Mouse (Mus musculus): Measurements from ENCODE around the gene Myt1. TPM values are rescaled to one million over a fixed set of nuclear protein-coding genes. Genes with fewer than 3 reads are reported as not detected.

The Myt1 gene
- 0.06 and 0.38 TPM in 2 replicates for polyA plus RNA-seq (2015; fragmentation: Nextera tagmentation; extraction: Ambion mirVana)

GRCm38 (mm10) chr2:181763006-181763830 lies at the start of gene Myt1:
Gene Myt1 (plus strand): TSS chr2:181763332.
- ATAC-seq (ENCODE audit: low FRiP score, low read depth) = no peak
- H3K4me3 ChIP-seq = no peak within 1 kb of the TSS
- H3K9me3 ChIP-seq = no peaks in the 10 kb centered on the region
- 60% methylated on average over 8 of the region's 8 CpGs for whole genome bisulfite sequencing
- H3K27ac ChIP-seq = no peak within 1 kb of the TSS
- H3K4me2 ChIP-seq (replicated peaks) = no peak within 1 kb of the TSS
- H3K27me3 ChIP-seq = peaks cover 13% of the 10 kb centered on the region; the same call in 1 of the 2 replicates
- no peak within 1 kb of the TSS for H3K9ac ChIP-seq
- H3K36me3 ChIP-seq = no peaks in the 10 kb centered on the region
- H3K4me1 ChIP-seq = peaks cover 6% of the 10 kb centered on the region; the same call in 1 of the 2 replicates

- ATAC-seq (ENCODE audit: low FRiP score, low read depth) = no peak
- no peak overlapping the region for H3K4me2 ChIP-seq (replicated peaks)
- 87% methylated on average over 1 of the region's 1 CpGs for WGBS
- H3K36me3 ChIP-seq = no peaks in the 10 kb centered on the region
- no peak overlapping the region for H3K27ac ChIP-seq
- peaks cover 6% of the 10 kb centered on the region; the same call in 1 of the 2 replicates for H3K27me3 ChIP-seq
- H3K4me1 ChIP-seq = no peaks in the 10 kb centered on the region
- H3K9ac ChIP-seq = no peak overlapping the region
- H3K9me3 ChIP-seq = no peaks in the 10 kb centered on the region
- H3K4me3 ChIP-seq = no peak overlapping the region
Measured at GRCm38 (mm10) chr2:181713749-181714148, 49.4 kb upstream of the Myt1 start.

GRCm38 (mm10) chr2:181714903-181715326 lies 48.2 kb upstream of the Myt1 start, which contains the start of gene Oprl1:
Gene Oprl1 (plus strand): TSS chr2:181715016.
- peak within 1 kb of the TSS; percentile 15 for H3K4me3 ChIP-seq
- peak within 1 kb of the TSS; percentile 35; the same call in 1 of the 2 replicates for H3K9ac ChIP-seq
- H3K4me1 ChIP-seq = no peaks in the 10 kb centered on the region
- no peaks in the 10 kb centered on the region for H3K36me3 ChIP-seq
- peaks cover 6% of the 10 kb centered on the region; the same call in 1 of the 2 replicates for H3K27me3 ChIP-seq
- 4% methylated on average over 7 of the region's 7 CpGs for whole genome bisulfite sequencing
- H3K9me3 ChIP-seq = no peaks in the 10 kb centered on the region
- H3K4me2 ChIP-seq (replicated peaks) = peak within 1 kb of the TSS; percentile 49
- no peak within 1 kb of the TSS for H3K27ac ChIP-seq
- ATAC-seq (ENCODE audit: low FRiP score, low read depth) = peak; percentile 57; the same call in 1 of the 2 replicates

GRCm38 (mm10) chr2:181715382-181715781 lies 47.8 kb upstream of the Myt1 start:
- Histone ChIP-seq H3K4me2 (replicated peaks) (peak overlapping the region; percentile 49), H3K4me3 (no peak overlapping the region), H3K9ac (no peak overlapping the region; the same call in 1 of the 2 replicates), H3K27ac (no peak overlapping the region), H3K27me3 (peaks cover 6% of the 10 kb centered on the region; the same call in 1 of the 2 replicates), H3K9me3 (no peaks in the 10 kb centered on the region), H3K4me1 (no peaks in the 10 kb centered on the region), H3K36me3 (no peaks in the 10 kb centered on the region)
- ATAC-seq (ENCODE audit: low FRiP score, low read depth) = no peak
- 79% methylated on average over 3 of the region's 3 CpGs for WGBS

GRCm38 (mm10) chr2:181716991-181717390 lies 46.1 kb upstream of the Myt1 start:
- Histone ChIP-seq H3K4me1 (no peaks in the 10 kb centered on the region), H3K9ac (no peak overlapping the region)
- 50% methylated on average over 3 of the region's 3 CpGs for WGBS

GRCm38 (mm10) chr2:181720061-181720460 lies 43.1 kb upstream of the Myt1 start:
- no peak for ATAC-seq (ENCODE audit: low FRiP score, low read depth)
- H3K27ac ChIP-seq = no peak overlapping the region
- H3K4me3 ChIP-seq = no peak overlapping the region
- WGBS = 31% methylated on average over 3 of the region's 3 CpGs
- H3K36me3 ChIP-seq = no peaks in the 10 kb centered on the region
- no peak overlapping the region for H3K9ac ChIP-seq
- no peaks in the 10 kb centered on the region for H3K9me3 ChIP-seq
- H3K4me2 ChIP-seq (replicated peaks) = no peak overlapping the region
- no peaks in the 10 kb centered on the region for H3K4me1 ChIP-seq
- no peaks in the 10 kb centered on the region for H3K27me3 ChIP-seq

More at GRCm38 (mm10) chr2:181716991-181717390, 46.1 kb upstream of the Myt1 start:
- H3K27ac ChIP-seq = no peak overlapping the region
- peaks cover 6% of the 10 kb centered on the region; the same call in 1 of the 2 replicates for H3K27me3 ChIP-seq
- H3K4me3 ChIP-seq = no peak overlapping the region
- H3K4me2 ChIP-seq (replicated peaks) = no peak overlapping the region
- ATAC-seq (ENCODE audit: low FRiP score, low read depth) = no peak
- H3K9me3 ChIP-seq = no peaks in the 10 kb centered on the region
- no peaks in the 10 kb centered on the region for H3K36me3 ChIP-seq

- H3K4me1 ChIP-seq = no peaks in the 10 kb centered on the region
- H3K4me3 ChIP-seq = no peak overlapping the region
- H3K27me3 ChIP-seq = no peaks in the 10 kb centered on the region
- ATAC-seq (ENCODE audit: low FRiP score, low read depth) = no peak
- no peaks in the 10 kb centered on the region for H3K9me3 ChIP-seq
- no peak overlapping the region for H3K9ac ChIP-seq
- no peak overlapping the region for H3K27ac ChIP-seq
- H3K36me3 ChIP-seq = no peaks in the 10 kb centered on the region
- no peak overlapping the region for H3K4me2 ChIP-seq (replicated peaks)
Measured at GRCm38 (mm10) chr2:181721200-181721599, 41.9 kb upstream of the Myt1 start.

GRCm38 (mm10) chr2:181722213-181722612 lies 40.9 kb upstream of the Myt1 start:
- ATAC-seq (ENCODE audit: low FRiP score, low read depth) = no peak
- H3K4me2 ChIP-seq (replicated peaks) = no peak overlapping the region
- H3K36me3 ChIP-seq = no peaks in the 10 kb centered on the region
- no peaks in the 10 kb centered on the region for H3K4me1 ChIP-seq
- no peak overlapping the region for H3K27ac ChIP-seq
- H3K27me3 ChIP-seq = no peaks in the 10 kb centered on the region
- 6% methylated on average over 3 of the region's 3 CpGs for WGBS
- H3K9ac ChIP-seq = no peak overlapping the region
- no peak overlapping the region for H3K4me3 ChIP-seq
- no peaks in the 10 kb centered on the region for H3K9me3 ChIP-seq

- 42% methylated on average over 9 of the region's 9 CpGs for WGBS
- ATAC-seq (ENCODE audit: low FRiP score, low read depth) = peak; percentile 80
Measured at GRCm38 (mm10) chr2:181727659-181728262, 35.4 kb upstream of the Myt1 start.

GRCm38 (mm10) chr2:181730051-181730450 lies 33.1 kb upstream of the Myt1 start:
- Histone ChIP-seq H3K4me3 (no peak overlapping the region), H3K4me1 (peaks cover 7% of the 10 kb centered on the region), H3K27me3 (no peaks in the 10 kb centered on the region), H3K4me2 (replicated peaks) (no peak overlapping the region), H3K9ac (no peak overlapping the region), H3K9me3 (no peaks in the 10 kb centered on the region), H3K36me3 (no peaks in the 10 kb centered on the region), H3K27ac (no peak overlapping the region)
- ATAC-seq (ENCODE audit: low FRiP score, low read depth) = no peak
- 45% methylated on average over 3 of the region's 3 CpGs for WGBS

More at GRCm38 (mm10) chr2:181727659-181728262, 35.4 kb upstream of the Myt1 start:
- Histone ChIP-seq H3K4me1 (peaks cover 7% of the 10 kb centered on the region), H3K9me3 (no peaks in the 10 kb centered on the region), H3K27ac (no peak overlapping the region), H3K36me3 (no peaks in the 10 kb centered on the region), H3K4me2 (replicated peaks) (no peak overlapping the region), H3K27me3 (no peaks in the 10 kb centered on the region), H3K9ac (no peak overlapping the region), H3K4me3 (no peak overlapping the region)

GRCm38 (mm10) chr2:181752626-181753025 lies 10.5 kb upstream of the Myt1 start:
- Histone ChIP-seq H3K9ac (no peak overlapping the region), H3K36me3 (no peaks in the 10 kb centered on the region), H3K27me3 (no peaks in the 10 kb centered on the region), H3K27ac (no peak overlapping the region), H3K4me1 (no peaks in the 10 kb centered on the region), H3K9me3 (no peaks in the 10 kb centered on the region), H3K4me2 (replicated peaks) (no peak overlapping the region), H3K4me3 (no peak overlapping the region)
- 74% methylated on average over 1 of the region's 1 CpGs for WGBS
- ATAC-seq (ENCODE audit: low FRiP score, low read depth) = no peak

GRCm38 (mm10) chr2:181758147-181758725 lies 4.9 kb upstream of the Myt1 start:
- Histone ChIP-seq H3K9me3 (no peaks in the 10 kb centered on the region), H3K4me2 (replicated peaks) (no peak overlapping the region), H3K4me3 (no peak overlapping the region), H3K9ac (no peak overlapping the region), H3K27ac (no peak overlapping the region), H3K4me1 (no peaks in the 10 kb centered on the region), H3K36me3 (no peaks in the 10 kb centered on the region), H3K27me3 (peaks cover 4% of the 10 kb centered on the region; the same call in 1 of the 2 replicates)
- WGBS = 58% methylated on average over 2 of the region's 2 CpGs
- no peak for ATAC-seq (ENCODE audit: low FRiP score, low read depth)

All from limb, embryonic 13.5 days (tissue).